Mouse (Mus musculus): ENCODE data around the gene Rad51b.

Gene Rad51b

GRCm38 (mm10) chr12:79436892-79437291 lies 139.8 kb downstream of the Rad51b start:
- DNase-seq (ENCODE audit: low spot score in 2 of 2) = no peak

DNA sequence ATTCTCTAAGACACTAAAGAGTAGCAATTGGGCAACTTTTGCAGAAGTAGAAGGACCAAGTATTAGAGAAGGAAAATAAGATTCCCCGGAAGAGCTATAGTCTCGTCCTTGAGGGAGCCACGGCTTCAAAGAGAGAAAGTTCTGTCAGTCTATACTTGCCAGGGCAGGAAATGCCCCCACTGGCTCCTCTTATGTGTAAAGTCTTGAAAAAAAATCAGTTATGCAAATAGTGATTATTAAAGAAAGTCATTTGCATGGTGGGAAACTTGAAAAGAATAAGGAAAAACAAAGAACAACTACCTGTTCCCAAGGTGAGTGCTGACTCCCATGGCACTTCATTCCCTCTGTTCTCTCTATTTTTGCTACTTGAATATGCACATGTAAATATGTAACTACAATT lies 140.5 kb downstream of the Rad51b start:
- DNase-seq (ENCODE audit: low spot score in 2 of 2) = no peak

- no peak for DNase-seq (ENCODE audit: low spot score in 2 of 2)
These were observed 142.9 kb downstream of the Rad51b start for GRCm38 (mm10) chr12:79439961-79440360.

DNA sequence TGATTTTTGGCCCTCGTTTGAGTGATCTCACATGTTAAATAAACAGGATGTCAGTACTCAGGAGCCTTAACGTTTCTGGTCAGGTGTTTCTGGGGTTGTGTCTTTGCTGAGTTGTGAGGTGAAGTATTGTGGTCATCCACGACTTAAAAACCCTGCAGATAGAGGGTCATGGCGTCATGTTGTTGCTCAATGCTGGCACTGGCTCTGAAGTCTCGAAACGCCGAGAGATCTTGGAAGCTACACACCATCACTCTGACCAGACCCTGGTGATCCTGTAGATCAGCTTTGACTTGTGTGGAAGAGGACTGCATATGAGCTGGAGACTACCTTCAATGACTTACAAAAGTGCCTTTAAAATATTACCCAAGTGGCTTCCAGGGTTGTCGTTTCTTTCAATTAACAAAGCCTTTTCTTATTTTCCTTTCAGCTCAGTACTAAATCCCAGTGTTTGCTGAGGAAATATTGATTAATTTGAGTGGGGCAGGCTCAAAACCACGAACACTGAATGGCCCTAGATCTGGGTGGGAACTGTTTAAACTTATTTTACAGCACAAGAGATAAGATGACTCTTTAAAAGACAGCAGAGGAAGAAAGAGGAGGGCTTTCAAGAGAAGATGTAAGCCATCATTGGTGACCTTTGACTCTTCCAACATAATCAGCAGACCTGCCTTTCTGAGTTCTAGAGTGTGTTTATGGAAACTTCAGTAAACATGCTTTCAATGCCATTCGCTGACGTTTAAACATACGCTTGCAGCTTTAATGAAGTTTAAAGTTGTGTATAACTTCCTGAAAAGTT lies 144.3 kb downstream of the Rad51b start:
- no peak for DNase-seq (ENCODE audit: low spot score in 2 of 2)

DNA sequence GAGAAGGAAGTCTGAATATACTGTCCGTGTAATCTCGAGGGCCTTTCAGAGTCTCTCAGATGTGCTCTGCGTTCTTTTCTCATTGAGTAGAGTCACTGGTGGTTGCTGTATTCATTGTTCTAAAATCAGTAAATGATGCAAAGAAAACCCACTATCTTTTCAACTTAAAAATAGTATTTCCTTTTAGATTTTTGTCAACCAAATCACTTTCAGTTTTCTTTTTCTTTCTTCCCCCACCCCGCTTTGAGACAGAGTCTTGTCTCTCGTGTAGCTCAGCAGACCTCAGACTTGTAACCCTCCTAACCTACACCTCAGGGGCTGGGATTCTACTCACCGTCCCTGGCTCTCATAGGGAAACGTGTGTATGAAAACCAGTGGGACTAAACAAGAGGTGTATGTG lies 145.0 kb downstream of the Rad51b start:
- no peak for DNase-seq (ENCODE audit: low spot score in 2 of 2)

GRCm38 (mm10) chr12:79442836-79443390 lies 145.8 kb downstream of the Rad51b start:
- DNase-seq (ENCODE audit: low spot score in 2 of 2) = no peak

DNA sequence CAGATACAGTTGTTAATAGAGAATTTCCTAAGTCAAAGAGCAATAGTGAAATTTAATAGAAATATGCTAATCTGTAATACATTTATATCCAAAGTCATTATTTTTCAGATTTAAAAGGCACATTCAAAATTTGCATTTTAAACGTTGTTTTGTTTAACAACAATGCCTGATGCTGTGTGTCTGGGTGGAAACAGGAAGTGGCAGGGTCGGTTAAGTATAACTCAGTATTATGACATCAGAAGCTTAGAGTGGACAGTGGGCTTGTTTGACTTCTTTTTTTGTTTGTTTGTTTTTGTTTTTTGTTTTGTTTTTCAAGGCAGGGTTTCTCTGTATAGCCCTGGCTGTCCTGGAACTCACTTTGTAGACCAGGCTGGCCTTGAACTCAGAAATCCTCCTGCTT lies 147.6 kb downstream of the Rad51b start:
- no peak for DNase-seq (ENCODE audit: low spot score in 2 of 2)

- no peak for DNase-seq (ENCODE audit: low spot score in 2 of 2)
These were observed 150.0 kb downstream of the Rad51b start for GRCm38 (mm10) chr12:79447039-79447438.

GRCm38 (mm10) chr12:79449817-79450411 lies 152.8 kb downstream of the Rad51b start:
- no peak for DNase-seq (ENCODE audit: low spot score in 2 of 2)

DNA sequence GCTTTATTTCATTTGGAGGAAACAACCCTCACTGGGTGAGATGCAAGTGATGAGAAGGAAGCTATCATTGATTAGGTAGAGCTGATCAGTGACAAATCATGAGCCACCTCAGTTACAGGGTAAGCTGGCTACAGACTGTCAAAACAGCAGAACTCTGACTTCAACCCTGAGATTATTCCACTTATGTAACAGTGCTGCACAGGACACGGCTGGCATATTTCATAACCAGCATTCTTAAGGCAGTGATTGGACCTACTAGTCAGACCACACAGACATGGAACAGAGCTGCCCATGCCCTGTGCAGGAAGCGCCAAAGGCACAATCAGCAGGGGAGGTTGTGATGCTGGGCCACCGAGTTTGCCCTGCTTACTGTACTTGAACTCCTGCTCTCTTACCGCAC lies 155.8 kb downstream of the Rad51b start:
- no peak for DNase-seq (ENCODE audit: low spot score in 2 of 2)

GRCm38 (mm10) chr12:79454017-79454416 lies 156.9 kb downstream of the Rad51b start:
- DNase-seq (ENCODE audit: low spot score in 2 of 2) = no peak

DNA sequence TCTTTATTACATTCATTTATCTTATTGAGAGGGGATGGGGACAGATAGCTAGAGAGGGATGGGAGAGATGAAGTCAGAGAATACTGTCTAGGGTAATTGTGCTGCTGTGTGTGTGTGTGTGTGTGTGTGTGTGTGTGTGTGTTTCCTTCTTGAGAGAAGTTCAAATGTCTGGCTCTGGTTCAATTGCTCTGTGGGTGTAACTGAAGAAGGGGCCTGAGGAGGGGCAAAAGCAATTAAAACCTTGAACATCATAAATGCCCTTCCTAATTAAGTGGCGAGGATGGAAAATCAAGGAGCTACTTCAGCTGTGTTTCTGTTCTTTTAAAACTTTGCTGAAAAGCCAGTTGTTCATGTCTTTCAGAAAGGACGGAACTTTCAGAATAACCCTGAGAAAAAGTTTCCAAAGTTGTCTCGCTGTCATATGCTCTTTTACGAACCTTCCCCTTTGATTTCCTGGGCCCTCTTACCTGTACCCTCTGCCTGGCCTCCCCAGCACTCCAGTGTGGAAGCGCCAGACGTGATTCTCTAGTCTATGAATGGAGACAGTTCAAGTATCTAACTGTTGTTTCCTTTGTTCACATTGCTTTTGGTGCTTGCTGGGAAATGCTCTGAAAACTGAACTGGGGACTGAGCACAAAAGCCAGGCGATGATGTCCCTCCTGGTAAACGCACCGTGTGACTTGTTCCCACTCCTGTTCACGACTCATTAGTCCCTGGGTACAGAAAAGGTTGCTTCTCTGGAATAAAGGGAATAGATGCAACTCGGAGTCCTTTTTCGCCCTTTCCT lies 158.2 kb downstream of the Rad51b start:
- no peak for DNase-seq (ENCODE audit: low spot score in 2 of 2)

GRCm38 (mm10) chr12:79455848-79456164 lies 158.7 kb downstream of the Rad51b start:
- DNase-seq (ENCODE audit: low spot score in 2 of 2) = no peak

- DNase-seq (ENCODE audit: low spot score in 2 of 2) = no peak
These were observed 159.2 kb downstream of the Rad51b start for GRCm38 (mm10) chr12:79456251-79456650.

DNA sequence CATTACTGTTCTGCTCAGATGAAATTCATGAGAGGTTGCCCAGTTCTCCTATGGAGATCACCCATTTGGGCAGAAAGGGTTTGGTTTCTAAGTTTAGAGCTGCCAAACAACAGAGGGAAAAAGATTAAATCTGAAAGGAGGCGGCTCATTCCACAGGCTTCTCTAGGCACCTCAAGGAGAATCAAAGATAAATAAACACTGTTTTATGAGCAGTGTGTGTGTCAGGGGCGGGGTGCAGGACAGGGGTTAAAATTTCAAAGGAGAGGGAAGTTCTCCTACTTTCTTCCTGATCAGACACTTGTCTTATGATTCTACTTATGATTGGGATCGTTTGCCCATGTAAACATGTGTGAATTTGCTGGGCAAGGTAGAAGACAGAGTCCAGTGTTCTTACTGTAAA lies 166.3 kb downstream of the Rad51b start:
- no peak for DNase-seq (ENCODE audit: low spot score in 2 of 2)

DNA sequence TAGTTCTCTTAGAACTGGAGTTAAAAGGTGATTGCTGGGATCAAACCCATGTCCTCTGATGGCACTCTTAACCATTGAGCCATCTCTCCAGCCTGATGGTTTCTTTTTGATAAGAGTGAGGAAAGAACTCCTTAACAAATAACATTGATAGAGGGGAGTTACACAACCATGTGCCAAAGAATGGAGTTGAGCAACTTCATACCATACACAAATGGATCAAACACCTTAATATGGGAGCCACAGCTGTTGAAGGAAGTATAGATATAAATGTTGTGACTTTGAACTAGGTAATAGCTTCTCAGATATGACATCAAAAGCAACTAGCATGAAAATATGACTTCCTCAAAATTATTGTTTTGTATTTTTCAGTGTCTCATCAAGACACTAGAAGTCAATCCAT lies 173.0 kb downstream of the Rad51b start:
- DNase-seq (ENCODE audit: low spot score in 2 of 2) = no peak

DNA sequence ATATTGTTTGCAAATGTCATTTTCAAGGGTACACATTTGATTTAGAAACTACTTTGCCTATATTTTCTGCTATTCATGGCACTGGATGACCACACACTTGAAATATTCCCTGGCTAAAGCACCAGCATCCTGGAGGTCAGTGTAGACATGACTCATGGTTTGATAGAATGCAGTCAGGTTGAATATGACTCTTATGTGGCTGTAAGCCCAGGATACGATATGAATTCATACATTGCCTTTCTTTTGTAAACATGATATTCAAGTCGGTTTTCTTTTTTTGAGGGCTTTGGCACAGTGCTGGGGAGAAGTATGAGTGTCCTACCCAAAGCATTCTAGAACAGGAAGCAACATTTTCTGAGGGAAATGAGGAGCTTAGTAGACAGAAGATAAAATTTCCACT lies 174.8 kb downstream of the Rad51b start:
- DNase-seq (ENCODE audit: low spot score in 2 of 2) = no peak

DNA sequence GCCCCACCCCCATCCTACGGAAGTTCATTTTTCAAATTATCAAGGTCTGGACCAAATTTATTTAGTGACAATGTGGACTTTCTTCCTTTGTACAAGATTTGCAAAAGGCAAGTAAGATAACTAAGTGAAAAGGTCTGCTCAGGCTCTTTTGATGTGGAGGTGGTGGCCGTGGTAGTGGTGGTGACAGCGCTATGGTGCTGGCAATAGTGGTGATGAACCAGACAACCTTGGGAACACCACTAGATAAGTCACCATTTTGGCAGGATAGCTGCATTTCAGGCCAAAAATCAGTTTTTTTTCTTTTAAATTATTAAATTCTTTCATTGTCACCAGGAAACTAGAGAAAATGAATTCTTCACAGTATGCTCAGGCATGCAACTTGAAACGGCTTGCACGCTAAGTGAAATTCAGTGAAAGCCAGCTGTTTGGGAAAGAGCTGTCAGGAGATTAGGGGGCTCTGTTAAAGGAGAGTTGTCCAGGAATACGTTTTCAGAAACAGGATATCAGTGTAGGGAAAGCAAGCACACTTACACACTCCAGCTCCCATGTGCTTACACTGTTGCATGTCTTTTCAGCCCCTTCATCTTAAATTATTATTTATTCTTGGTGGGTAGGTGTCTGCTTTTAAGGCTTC lies 179.4 kb downstream of the Rad51b start:
- no peak for DNase-seq (ENCODE audit: low spot score in 2 of 2)

GRCm38 (mm10) chr12:79478816-79479215 lies 181.7 kb downstream of the Rad51b start:
- no peak for DNase-seq (ENCODE audit: low spot score in 2 of 2)

DNA sequence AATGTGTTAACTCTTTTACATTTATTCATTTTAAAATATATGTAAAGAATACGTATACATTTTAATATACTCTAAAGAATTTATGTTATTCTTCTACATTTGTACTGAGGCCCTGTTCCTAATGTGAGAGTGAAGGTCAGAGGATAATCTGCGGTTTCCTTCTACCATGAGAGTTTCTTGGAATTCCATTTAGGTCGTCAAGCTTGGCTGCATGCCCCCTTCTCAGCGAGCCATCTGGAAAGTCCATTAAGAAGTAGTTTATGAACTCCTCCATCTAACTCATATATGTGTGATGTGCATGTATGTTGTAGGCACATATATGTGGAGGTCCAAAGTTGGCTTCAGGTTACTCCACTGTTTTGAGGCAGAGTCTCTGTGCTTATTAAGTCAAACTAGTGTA lies 188.4 kb downstream of the Rad51b start:
- no peak for DNase-seq (ENCODE audit: low spot score in 2 of 2)

DNA sequence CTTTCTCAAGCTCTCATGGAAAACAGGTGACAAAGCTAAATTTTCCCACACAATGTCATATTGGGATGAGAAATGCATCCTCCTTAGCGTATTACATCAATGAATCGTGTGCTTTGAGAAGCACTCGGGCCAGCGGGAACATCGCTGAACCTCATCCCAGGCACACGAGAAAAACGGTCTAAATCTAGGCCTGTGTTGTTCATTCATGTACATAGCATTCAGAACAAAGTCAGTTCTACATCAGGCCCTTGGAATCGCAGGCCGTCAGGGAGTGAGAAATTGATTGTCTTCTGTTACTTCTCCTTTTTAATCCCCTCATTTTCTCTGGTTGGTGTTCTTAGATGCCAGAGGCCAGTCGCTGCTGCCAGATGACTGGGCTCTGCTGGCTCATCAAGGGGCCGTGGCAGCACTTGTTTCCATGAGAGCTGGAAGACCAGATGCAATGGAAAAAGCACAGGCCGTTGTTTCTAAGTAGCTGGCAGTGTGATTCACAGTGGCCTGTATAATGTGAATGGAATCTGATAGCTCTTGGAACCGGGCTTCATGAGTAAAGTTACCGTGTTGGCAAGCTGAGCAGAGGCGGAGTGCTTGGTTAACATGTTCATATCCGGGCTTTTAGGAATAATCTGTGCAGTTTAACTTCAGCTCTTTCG lies 191.6 kb downstream of the Rad51b start:
- DNase-seq (ENCODE audit: low spot score in 2 of 2) = no peak

DNA sequence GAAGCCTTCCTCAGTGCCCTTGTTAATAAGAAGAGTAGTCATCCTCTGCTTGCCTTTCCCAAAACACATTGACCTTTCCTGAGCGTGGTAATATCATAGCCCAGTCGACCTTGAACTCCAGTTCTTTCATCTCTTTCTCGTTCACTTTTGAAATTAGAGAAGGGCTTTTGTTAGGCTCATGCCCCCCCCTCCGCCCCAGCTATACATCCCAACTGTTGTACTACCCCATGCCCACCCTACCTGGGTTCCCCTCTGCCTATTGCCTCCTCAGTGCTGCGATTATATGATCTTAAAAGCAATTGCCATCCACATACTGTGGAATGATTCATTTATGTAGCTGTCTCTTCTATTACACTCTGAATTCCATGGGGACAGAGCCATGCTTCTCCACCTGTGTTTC lies 193.5 kb downstream of the Rad51b start:
- DNase-seq (ENCODE audit: low spot score in 2 of 2) = no peak
